Mouse (Mus musculus) layer of hippocampus, adult 11-12 months (tissue): ENCODE results near the gene Hoxb9.

Source experiments
- DNase-seq: peaks from one replicate; pipeline ENCODE4 v3.0.0; 2022; ENCODE audit warnings: low spot score

The Hoxb9 gene

DNA sequence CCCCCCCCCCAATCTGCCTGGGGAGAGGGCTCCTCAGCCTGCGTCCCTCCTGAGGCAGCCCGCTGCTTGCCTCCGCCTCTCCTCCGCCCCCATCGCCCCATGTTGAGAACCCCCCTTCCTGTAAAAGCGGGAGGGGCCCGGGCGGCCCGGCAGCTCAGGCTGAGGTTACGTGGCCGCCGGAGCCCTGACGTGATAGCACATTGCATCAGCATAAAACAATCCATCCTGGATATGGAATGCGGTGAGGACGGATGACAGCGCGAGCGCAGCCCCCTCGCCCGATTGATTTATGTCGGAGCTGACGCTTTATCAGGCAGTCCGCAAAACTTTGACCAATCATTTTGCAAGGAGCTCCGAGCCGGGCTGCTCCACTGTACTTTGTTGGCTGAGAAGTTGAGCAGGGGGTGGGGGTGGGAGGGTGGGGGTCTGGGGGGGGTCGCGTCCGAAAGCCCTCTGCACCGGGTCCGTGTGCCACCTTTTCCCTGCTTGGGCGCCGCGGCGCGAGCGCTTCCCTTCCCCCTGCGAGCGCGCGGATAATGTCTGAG, at the start of gene Hoxb9:
Hoxb9 (plus strand) TSS at position 462 of the 545 bp plus-strand sequence.
- DNase-seq: no peak

DNA sequence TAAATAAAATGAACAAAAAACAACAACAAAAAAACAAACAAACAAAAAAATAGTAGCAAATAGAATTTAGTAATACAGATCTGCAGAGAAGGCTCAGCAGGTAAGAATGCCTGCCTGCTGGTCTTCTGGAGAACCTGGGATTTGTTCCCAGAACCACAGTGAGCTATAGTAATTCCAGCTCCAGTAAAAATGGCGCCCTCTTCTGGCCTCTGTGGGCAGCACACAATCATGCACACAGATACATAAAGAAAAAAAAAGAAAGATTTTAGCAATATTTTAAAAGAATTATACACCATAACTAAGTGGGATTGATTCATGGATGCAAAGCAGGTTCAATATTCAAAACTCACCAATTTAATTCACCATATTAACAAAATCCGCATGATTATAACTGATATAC, 47.4 kb upstream of the Hoxb9 start:
- no peak for DNase-seq

- DNase-seq: no peak
Measured at GRCm38 (mm10) chr11:96227676-96228075, 43.6 kb upstream of the Hoxb9 start.

- DNase-seq: peak; percentile 46
Measured at GRCm38 (mm10) chr11:96234906-96235305, 36.4 kb upstream of the Hoxb9 start.

DNA sequence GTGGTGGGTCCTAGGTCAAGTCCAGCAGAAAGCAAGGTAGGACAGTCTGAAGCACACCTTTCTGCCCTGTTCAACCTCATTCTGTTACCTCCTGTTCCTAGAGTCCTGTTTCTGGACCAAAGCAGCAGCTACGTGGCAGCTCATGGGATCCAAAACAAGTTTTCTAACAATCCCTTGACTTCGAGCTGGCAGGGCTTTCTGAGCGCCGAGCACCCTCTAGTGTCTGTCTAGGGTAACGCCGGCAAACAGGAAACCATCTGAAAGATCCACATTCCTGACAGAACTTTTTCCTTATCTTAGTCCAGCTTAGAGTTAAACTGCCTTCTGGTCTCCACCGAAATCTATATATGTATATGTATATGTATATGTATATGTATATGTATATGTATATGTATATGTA, 31.0 kb upstream of the Hoxb9 start:
- DNase-seq: peak; percentile 26

GRCm38 (mm10) chr11:96250901-96251300, 20.4 kb upstream of the Hoxb9 start:
- no peak for DNase-seq

- no peak for DNase-seq
Measured at GRCm38 (mm10) chr11:96251480-96252031, 19.7 kb upstream of the Hoxb9 start.

- DNase-seq: no peak
Measured at GRCm38 (mm10) chr11:96252541-96253120, 18.6 kb upstream of the Hoxb9 start.

DNA sequence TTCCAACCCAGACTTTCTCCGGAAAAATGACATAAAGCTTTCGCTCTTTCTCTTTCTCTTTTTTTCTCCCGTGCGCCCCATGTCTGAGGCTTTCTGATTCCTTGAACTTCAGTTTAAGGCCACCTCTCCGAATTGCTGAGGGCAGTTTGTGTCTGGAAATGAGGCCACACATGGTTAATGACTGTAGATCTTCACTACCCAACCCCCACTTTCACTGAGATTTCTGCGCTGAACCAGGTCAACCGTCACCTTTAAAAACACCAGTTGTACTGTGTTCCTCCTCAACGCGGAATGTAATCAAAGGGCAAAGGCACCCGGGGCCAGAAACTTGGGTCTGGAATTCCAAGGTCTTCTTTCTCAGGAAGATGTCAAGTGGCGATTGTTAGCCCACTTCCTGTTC, 17.0 kb upstream of the Hoxb9 start:
- no peak for DNase-seq

- DNase-seq: no peak
Measured at GRCm38 (mm10) chr11:96255111-96255995, 15.9 kb upstream of the Hoxb9 start.

DNA sequence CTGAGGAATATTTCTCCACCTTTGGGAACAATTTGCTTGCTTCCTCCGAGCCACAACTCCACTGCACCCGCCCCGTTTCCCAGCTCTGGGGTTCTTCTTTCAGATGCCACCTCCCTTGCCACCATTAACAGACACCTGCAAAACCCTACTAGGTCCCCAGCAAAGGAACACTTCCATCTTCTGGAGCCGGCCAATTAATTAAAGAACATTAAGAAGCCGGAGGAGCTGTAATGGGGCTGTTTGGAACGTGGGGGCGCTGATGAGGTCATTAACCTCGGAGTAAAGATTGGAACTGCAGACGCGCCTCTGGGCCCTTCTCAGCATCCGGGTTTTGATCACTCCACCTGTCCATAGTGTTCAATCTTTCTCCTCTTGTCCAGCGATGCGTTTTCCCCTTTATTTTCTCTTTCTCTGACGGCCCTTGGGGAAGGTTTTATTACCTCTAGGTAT, 15.2 kb upstream of the Hoxb9 start:
- DNase-seq: no peak

DNA sequence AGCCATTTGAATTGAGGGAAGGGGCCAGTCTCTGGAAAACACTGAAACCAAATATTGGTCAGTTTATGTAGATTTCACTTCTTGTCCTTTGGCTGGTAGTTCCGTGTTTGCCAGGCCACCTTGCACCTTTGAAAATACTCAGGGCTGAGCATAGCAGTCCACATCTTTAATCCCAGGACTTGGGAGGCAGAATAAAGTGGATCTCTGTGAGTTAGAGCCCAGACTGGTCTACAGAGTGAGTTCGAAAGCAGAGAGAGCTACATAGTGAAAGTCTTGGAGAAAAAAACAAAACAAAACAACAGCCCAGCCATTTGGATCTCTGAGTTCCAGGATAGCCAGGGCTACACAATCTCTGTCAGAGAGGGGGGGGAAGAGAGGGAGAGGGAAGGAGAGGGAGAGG, 14.1 kb upstream of the Hoxb9 start:
- DNase-seq: no peak

- DNase-seq: no peak
Measured at GRCm38 (mm10) chr11:96259038-96259437, 12.2 kb upstream of the Hoxb9 start.

- DNase-seq: no peak
Measured at GRCm38 (mm10) chr11:96259511-96259910, 11.7 kb upstream of the Hoxb9 start.

- no peak for DNase-seq
Measured at GRCm38 (mm10) chr11:96260310-96260970, 10.8 kb upstream of the Hoxb9 start.

DNA sequence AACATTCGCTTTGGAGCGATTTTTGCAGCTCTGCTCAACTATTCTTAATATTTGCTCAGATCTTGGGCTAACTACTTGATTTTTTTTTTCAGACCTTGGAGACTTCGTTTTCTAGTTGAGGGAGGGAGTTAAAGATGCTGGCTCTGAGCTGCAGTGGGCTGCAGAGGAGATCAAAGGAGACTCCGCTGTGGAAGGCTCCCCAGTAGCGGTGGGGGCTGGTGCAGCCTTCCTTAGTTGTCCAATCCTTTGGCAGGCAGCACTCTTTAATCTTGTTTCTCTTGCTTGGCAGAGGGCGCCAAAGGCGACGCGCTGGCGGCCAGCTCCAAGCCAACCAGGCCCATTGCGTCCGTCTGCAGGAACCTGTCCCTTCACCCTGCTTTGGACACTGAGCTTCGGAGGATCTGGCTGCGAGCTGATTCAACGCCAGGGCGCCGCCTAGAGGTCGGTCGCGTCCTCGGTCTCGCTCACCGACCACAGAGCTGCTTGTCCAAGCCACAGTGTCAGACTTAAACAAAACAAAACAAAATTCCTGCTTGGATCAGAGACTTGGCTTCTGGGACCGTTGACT, 9.8 kb upstream of the Hoxb9 start:
- no peak for DNase-seq

DNA sequence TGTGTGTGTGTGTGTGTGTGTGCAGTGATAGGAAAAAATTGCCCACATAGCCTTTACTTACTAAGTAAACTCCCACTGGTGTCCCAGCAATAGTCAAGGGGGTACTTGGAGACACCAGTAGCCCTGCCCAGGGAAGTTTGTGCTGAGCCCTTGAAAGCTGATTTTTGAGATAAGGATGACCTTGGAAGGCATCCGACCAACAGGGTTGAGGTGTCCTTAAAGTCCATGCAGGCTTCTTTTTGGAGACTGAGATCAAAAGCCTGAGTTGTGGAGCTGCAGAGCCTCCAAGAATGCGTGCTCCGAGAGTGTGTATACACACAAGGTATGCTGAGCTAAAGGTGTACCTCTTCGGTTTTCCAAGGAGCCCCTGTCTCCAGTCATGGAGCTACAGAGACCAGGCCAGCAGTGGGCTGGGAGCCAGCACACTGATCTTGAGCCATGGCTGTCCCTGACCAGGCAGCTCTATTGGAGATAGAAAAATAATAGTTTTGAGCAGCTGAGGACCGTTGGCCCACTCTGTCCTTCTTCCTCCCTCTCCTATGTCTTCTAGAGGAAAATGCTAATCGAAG, 8.9 kb upstream of the Hoxb9 start:
- no peak for DNase-seq

GRCm38 (mm10) chr11:96263636-96264389, 7.4 kb upstream of the Hoxb9 start:
- DNase-seq: no peak

- no peak for DNase-seq
Measured at GRCm38 (mm10) chr11:96264390-96265020, 6.8 kb upstream of the Hoxb9 start.

- no peak for DNase-seq
Measured at GRCm38 (mm10) chr11:96265954-96266353, 5.3 kb upstream of the Hoxb9 start.
